Comparison of ENCODE assay signal across 15 mouse cellular contexts in the genomic region with DNA sequence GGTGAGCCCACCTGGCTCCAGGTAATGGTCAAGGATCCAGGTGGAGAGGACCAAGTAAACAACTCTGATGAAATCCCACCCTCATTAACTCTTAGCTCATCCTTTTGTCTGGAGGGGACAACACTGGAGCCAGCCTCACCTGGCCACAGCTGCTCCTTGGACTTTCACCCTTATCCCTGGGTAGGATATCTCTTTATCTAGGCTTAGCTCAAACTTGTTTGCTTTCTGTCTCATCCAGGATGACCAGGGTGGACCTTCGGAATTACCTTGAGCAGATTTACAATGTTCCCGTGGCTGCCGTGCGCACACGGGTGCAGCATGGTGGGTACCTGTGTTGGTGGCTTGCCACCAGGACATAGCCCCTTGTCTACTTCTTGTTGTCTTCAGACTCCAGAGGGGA. TPM values are rescaled to one million over a fixed set of nuclear protein-coding genes. Genes with fewer than 3 reads are reported as not detected.
DNase-seq lines count a peak whose midpoint lies in the region; ATAC-seq and TF ChIP-seq lines count a peak whose summit lies in the region.
"Had no signal": no experiment of that assay in that cellular context is flagged by ENCODE, and none has a peak within 500 bp of the region (broad histone marks: within the 10 kb centered on the region; RNA-seq: fewer than 3 reads in every experiment).

No protein-coding gene starts in this region.

- intact Hi-C loops in heart, postnatal 36 days (cut with DNase I) = loop anchor here (5.0 kb wide), 1 partner anchor 136 kb away; no protein-coding TSS in a partner anchor

- no peaks in the 10 kb centered on the region for H3K27me3 ChIP-seq in heart, embryonic 12.5 days (replicated peaks)
- H3K27me3 ChIP-seq in lung, embryonic 14.5 days (ENCODE audit: insufficient read depth, low read length) = no peaks in the 10 kb centered on the region
- no peaks in the 10 kb centered on the region for H3K27me3 ChIP-seq in limb, embryonic 13.5 days
- no peaks in the 10 kb centered on the region for H3K27me3 ChIP-seq in stomach, embryonic 15.5 days (replicated peaks)
- H3K27me3 ChIP-seq: forebrain, embryonic 13.5 days had no signal

- DNase-seq in heart, postnatal 36 days = no peak
- DNase-seq in lung, embryonic 14.5 days = no peak
- DNase-seq in lung, adult 2 months = no peak
- DNase-seq in T-cell, adult 2 months (ENCODE audit: low spot score) = no peak
- DNase-seq: adrenal gland, postnatal 36 days; kidney, adult 18-20 months; right cerebral cortex, postnatal 14 days; thymus, postnatal 4 days had no signal

- ATAC-seq in heart, embryonic 12.5 days (ENCODE audit: insufficient number of reproducible peaks, low FRiP score) = no peak
- no peak for ATAC-seq in lung, embryonic 14.5 days (ENCODE audit: insufficient read depth)
- no peak for ATAC-seq in limb, embryonic 13.5 days (ENCODE audit: low FRiP score, low read depth)
- ATAC-seq in stomach, embryonic 15.5 days (ENCODE audit: insufficient read depth, low FRiP score, low read depth) = no peak
- ATAC-seq in megakaryocyte, adult 5-6 weeks (ENCODE audit: poor library complexity, severe bottlenecking) = no peak
- ATAC-seq: forebrain, embryonic 13.5 days had no signal

- H3K27ac ChIP-seq in heart, embryonic 12.5 days (ENCODE audit: poor library complexity, severe bottlenecking) = peak overlapping the region; percentile 92
- peak overlapping the region; percentile 97 for H3K27ac ChIP-seq in lung, embryonic 14.5 days (ENCODE audit: low read depth)
- H3K27ac ChIP-seq in limb, embryonic 13.5 days = peak overlapping the region; percentile 96
- peak overlapping the region; percentile 96 for H3K27ac ChIP-seq in stomach, embryonic 15.5 days
- H3K27ac ChIP-seq: forebrain, embryonic 13.5 days had no signal

- 92% methylated on average over 5 of the region's 5 CpGs for WGBS in heart, embryonic 12.5 days
- 95% methylated on average over 5 of the region's 5 CpGs for WGBS in lung, embryonic 14.5 days
- WGBS in lung, adult 2 months = 94% methylated on average over 5 of the region's 5 CpGs
- 96% methylated on average over 5 of the region's 5 CpGs for WGBS in limb, embryonic 13.5 days
- 90% methylated on average over 5 of the region's 5 CpGs for WGBS in stomach, embryonic 15.5 days

- no peak overlapping the region for H3K4me3 ChIP-seq in heart, embryonic 12.5 days
- H3K4me3 ChIP-seq in lung, embryonic 14.5 days (ENCODE audit: low read depth, low read length) = no peak overlapping the region
- H3K4me3 ChIP-seq in lung, adult 2 months (replicated peaks; ENCODE audit: extremely low read depth, low read depth, low read length) = no peak overlapping the region
- H3K4me3 ChIP-seq in limb, embryonic 13.5 days = no peak overlapping the region
- H3K4me3 ChIP-seq in stomach, embryonic 15.5 days (replicated peaks) = no peak overlapping the region
- H3K4me3 ChIP-seq: forebrain, embryonic 13.5 days; myocyte had no signal

- H3K4me1 ChIP-seq in heart, embryonic 12.5 days (replicated peaks) = peaks cover 77% of the 10 kb centered on the region
- peaks cover 47% of the 10 kb centered on the region for H3K4me1 ChIP-seq in lung, embryonic 14.5 days (ENCODE audit: insufficient read depth)
- H3K4me1 ChIP-seq in lung, adult 2 months (ENCODE audit: control insufficient read depth, insufficient read depth, low read length) = peaks cover 3% of the 10 kb centered on the region; the same call in 1 of the 2 replicates
- H3K4me1 ChIP-seq in limb, embryonic 13.5 days = peaks cover 88% of the 10 kb centered on the region
- peaks cover 63% of the 10 kb centered on the region for H3K4me1 ChIP-seq in stomach, embryonic 15.5 days

- H3K9ac ChIP-seq in heart, embryonic 12.5 days = no peak overlapping the region
- H3K9ac ChIP-seq in lung, embryonic 14.5 days = no peak overlapping the region
- no peak overlapping the region for H3K9ac ChIP-seq in limb, embryonic 13.5 days
- H3K9ac ChIP-seq in stomach, embryonic 15.5 days = no peak overlapping the region
- H3K9ac ChIP-seq: forebrain, embryonic 13.5 days had no signal

- TF ChIP-seq POLR2A in lung, adult 2 months (IDR thresholded peaks at IDR 0.05; ENCODE audit: borderline replicate concordance, extremely low read depth, low read depth, low read length) = no peak

- H3K36me3 ChIP-seq in heart, embryonic 12.5 days = peaks cover 5% of the 10 kb centered on the region
- peaks cover 13% of the 10 kb centered on the region for H3K36me3 ChIP-seq in lung, embryonic 14.5 days (ENCODE audit: insufficient read depth)
- no peaks in the 10 kb centered on the region for H3K36me3 ChIP-seq in limb, embryonic 13.5 days
- H3K36me3 ChIP-seq in stomach, embryonic 15.5 days = no peaks in the 10 kb centered on the region

- no peak for TF ChIP-seq CTCF in lung, embryonic 14.5 days (IDR thresholded peaks at IDR 0.05; ENCODE audit: low read depth)
- no peak for TF ChIP-seq CTCF in lung, adult 2 months (IDR thresholded peaks at IDR 0.05; ENCODE audit: insufficient read depth, low read length)

- H3K4me2 ChIP-seq in heart, embryonic 12.5 days = no peak overlapping the region
- H3K4me2 ChIP-seq in lung, embryonic 14.5 days = no peak overlapping the region
- H3K4me2 ChIP-seq in limb, embryonic 13.5 days (replicated peaks) = no peak overlapping the region
- no peak overlapping the region for H3K4me2 ChIP-seq in stomach, embryonic 15.5 days
- H3K4me2 ChIP-seq: forebrain, embryonic 13.5 days had no signal

- no peaks in the 10 kb centered on the region for H3K9me3 ChIP-seq in heart, embryonic 12.5 days (replicated peaks)
- H3K9me3 ChIP-seq in lung, embryonic 14.5 days (ENCODE audit: low read depth, low read length) = no peaks in the 10 kb centered on the region
- no peaks in the 10 kb centered on the region for H3K9me3 ChIP-seq in limb, embryonic 13.5 days
- H3K9me3 ChIP-seq in stomach, embryonic 15.5 days = no peaks in the 10 kb centered on the region
- H3K9me3 ChIP-seq: forebrain, embryonic 13.5 days had no signal

RNA-seq across cellular contexts. Expression of gene Mrpl23, which starts 3.3 kb away (rescaled TPM):
- polyA plus RNA-seq in heart, embryonic 12.5 days (2016; fragmentation: Nextera tagmentation; extraction: Ambion mirVana) = 12.0 and 15.2 TPM in 2 replicates
- total RNA-seq in heart, postnatal 36 days (2021) = 10 to 100 TPM; 12.8 to 13.1 TPM
- 20.3 and 31.0 TPM in 2 replicates for polyA plus RNA-seq in lung, embryonic 14.5 days (2014; fragmentation: Nextera tagmentation; extraction: Ambion mirVana)
- polyA plus RNA-seq in lung, adult 2 months (2012; rRNA removed) = 8.0 and 10.3 TPM in 2 replicates
- 27.3 and 35.1 TPM in 2 replicates for polyA plus RNA-seq in limb, embryonic 13.5 days (2015; fragmentation: Nextera tagmentation; extraction: Ambion mirVana)
- 21.9 and 26.2 TPM in 2 replicates for polyA plus RNA-seq in stomach, embryonic 15.5 days (2015; fragmentation: Nextera tagmentation; extraction: Ambion mirVana)
- total RNA-seq in megakaryocyte, adult 5-6 weeks (2015) = 3.8 and 12.3 TPM in 2 replicates
- 37.2 and 52.6 TPM in 2 replicates for total RNA-seq in megakaryocyte, adult 5-6 weeks (2017)

RNA-seq across cellular contexts. Expression of gene Tnnt3, which starts 37.2 kb away (rescaled TPM):
- polyA plus RNA-seq in heart, embryonic 12.5 days (2016; fragmentation: Nextera tagmentation; extraction: Ambion mirVana) = 6.4 and 9.3 TPM in 2 replicates
- total RNA-seq in heart, postnatal 36 days (2021) = under 1 TPM; 0.61 to 0.68 TPM
- 1.5 and 2.5 TPM in 2 replicates for polyA plus RNA-seq in lung, embryonic 14.5 days (2014; fragmentation: Nextera tagmentation; extraction: Ambion mirVana)
- polyA plus RNA-seq in lung, adult 2 months (2012; rRNA removed) = 4.1 and 64.7 TPM in 2 replicates
- polyA plus RNA-seq in limb, embryonic 13.5 days (2015; fragmentation: Nextera tagmentation; extraction: Ambion mirVana) = 60.9 and 62.3 TPM in 2 replicates
- 4.6 and 11.8 TPM in 2 replicates for polyA plus RNA-seq in stomach, embryonic 15.5 days (2015; fragmentation: Nextera tagmentation; extraction: Ambion mirVana)
- total RNA-seq in megakaryocyte, adult 5-6 weeks (2015) = 1.4 and 1.5 TPM in 2 replicates
- total RNA-seq in megakaryocyte, adult 5-6 weeks (2017) = 3.7 and 3.9 TPM in 2 replicates
- total RNA-seq: left cerebral cortex, postnatal 25 days had no signal
